Mouse (Mus musculus): ENCODE data around the gene Gbp10. TPM values are rescaled to one million over a fixed set of nuclear protein-coding genes. Genes with fewer than 3 reads are reported as not detected.
"Not testable (repeated sequence)": the region's sequence is repeated elsewhere in the genome, so short reads cannot be mapped to it uniquely, and the experiment has no call there.

The Gbp10 gene
- 1 to 10 TPM; 1.3 TPM for total RNA-seq (2021)
- long read RNA-seq, experiment 1, partial matches to known transcripts, result 0 of 1 reads
- long read RNA-seq, experiment 1, other reads (novel, unspliced or antisense), result 1 of 1 reads
- long read RNA-seq, experiment 2, result 0 reads

DNA sequence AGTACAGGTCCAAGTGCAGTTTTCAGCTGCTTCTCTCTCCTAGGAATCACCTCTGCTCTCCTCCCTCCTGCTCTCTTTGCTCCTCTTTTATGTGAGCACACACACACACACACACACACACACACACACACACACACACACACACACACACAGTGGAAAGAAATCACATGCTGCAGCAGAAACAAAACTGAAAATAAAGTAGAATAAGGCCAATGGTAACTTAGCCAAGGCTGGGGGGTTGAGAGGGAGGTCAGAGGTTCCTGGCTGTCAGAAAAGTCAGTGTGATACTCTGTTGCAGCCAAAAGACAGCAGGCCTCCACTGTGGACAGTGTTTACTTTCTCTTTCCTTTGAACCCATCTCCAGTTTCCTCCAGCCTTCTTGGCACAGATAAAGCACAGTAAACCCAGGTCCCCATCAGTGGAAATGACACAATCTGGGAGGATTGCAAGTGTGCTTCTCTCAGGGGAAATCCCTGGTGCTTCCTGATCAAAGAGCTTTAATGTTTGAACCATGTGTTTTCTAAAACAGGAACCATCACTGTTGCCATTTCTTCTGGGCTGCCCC, at the start of gene Gbp10:
Gbp10 (minus strand) TSS at position 51 of the 565 bp plus-strand sequence.
- DNase-seq (ENCODE audit: low spot score in 2 of 2), result not testable (repeated sequence)

DNA sequence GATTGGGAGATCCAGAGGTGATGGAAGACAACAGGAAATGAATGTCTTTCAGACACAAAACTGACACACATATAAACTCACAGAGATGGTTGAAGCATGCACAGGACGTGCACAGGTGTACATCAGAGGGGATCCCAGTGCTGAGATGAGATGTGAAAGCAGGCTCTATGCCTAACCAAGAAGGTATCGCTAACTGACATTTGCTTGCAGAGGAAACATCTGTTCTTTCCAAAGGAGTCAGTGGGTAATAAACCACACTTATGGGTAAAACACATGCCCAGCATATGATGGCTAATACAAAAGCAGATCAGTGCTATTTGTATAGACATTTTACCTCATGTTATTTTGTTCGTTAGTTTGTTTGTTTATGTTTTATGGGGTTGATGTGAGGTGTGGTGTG, 21.3 kb upstream of the Gbp10 start:
- not testable (repeated sequence) for DNase-seq (ENCODE audit: low spot score in 2 of 2)

- DNase-seq (ENCODE audit: low spot score in 2 of 2), result no peak
Measured at GRCm38 (mm10) chr5:105252491-105252890, 13.2 kb upstream of the Gbp10 start.

DNA sequence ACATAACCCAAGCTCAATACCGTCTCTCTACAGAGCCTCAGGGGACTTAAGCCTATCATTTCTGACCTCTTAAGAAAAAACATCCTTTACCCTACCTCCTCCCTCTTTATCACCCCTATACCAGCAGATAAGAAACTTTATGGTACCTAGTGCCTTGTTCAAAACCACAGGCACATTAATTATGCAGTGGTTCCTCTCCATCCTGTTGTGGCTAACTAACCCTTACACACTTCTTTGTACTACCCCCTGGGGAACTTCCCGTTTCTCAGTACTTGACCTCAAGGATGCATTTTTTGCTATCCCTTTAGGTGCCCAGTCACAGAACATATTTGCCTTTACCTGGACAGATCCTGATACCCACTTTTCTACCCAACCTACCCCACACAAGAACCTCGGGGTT, 5.4 kb upstream of the Gbp10 start:
- not testable (repeated sequence) for DNase-seq (ENCODE audit: low spot score in 2 of 2)

DNA sequence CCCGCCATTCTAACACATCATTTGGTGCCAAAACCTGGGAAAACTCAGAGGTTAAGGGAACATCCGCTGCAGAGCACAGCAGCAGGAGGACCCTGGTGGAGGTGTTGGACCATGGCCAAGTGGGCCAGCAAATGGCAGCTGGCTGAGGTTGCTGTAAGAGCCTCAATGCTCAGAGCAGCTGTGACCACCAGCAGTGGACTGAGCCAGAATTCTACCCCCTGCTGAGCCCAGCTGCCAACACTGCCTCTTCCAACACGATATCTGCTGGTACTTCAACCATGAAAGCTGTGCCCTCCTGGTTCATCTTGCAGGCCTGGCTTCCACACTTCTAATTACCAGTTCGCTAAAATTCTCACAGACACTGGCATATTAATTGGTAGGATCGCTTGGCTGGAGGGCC, 1.6 kb upstream of the Gbp10 start:
- not testable (repeated sequence) for DNase-seq (ENCODE audit: low spot score in 2 of 2)

DNA sequence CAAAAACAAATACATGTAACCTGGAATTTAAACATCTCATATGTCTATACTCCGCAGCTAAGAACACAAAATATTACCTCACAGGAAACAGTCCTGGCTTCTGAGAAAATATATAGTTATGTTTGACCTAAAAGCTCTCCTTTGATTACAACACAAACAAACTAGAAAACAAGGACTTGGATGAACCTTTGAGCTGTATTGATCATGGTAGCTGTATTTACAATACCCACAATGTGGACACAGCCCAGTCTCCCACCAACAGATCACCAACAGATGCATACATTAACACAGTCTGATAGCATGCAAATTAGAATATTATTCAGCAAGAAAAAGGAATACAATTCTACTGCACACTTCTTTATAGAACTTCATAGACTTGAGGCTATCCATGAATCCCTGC, 931 bp downstream of the Gbp10 start:
- DNase-seq (ENCODE audit: low spot score in 2 of 2), result not testable (repeated sequence)

- not testable (repeated sequence) for DNase-seq (ENCODE audit: low spot score in 2 of 2)
Measured at GRCm38 (mm10) chr5:105236040-105236439, 3.3 kb downstream of the Gbp10 start.

DNA sequence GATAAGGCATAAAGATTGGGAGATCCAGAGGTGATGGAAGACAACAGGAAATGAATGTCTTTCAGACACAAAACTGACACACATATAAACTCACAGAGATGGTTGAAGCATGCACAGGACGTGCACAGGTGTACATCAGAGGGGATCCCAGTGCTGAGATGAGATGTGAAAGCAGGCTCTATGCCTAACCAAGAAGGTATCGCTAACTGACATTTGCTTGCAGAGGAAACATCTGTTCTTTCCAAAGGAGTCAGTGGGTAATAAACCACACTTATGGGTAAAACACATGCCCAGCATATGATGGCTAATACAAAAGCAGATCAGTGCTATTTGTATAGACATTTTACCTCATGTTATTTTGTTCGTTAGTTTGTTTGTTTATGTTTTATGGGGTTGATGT, 30.4 kb downstream of the Gbp10 start:
- not testable (repeated sequence) for DNase-seq (ENCODE audit: low spot score in 2 of 2)

DNA sequence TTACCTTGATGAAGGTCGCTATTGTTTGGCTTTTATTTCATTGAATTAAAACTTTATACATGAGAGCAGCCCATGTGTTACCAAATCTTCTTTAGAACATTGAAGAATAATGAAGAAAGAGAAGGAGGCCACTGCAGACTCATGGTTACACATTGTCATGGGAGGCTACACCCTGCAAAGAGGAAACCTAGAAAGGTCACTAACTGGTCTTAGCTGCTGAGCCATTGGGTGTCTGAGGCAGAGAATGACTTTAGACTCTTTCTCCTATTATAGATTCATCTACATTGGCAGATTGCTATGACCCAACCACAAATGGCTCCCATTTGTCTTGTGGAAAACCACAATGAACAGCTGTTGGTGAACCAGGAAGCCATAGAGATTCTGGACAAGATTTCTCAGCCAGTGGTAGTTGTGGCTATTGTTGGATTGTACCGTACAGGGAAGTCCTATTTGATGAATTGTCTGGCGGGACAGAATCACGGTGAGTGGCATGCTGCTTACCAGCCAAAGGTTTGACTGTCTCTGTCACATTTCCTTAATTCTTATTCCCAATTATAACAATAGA, 38.5 kb downstream of the Gbp10 start:
- not testable (repeated sequence) for DNase-seq (ENCODE audit: low spot score in 2 of 2)

GRCm38 (mm10) chr5:105199149-105199548, 40.2 kb downstream of the Gbp10 start:
- not testable (repeated sequence) for DNase-seq (ENCODE audit: low spot score in 2 of 2)

DNA sequence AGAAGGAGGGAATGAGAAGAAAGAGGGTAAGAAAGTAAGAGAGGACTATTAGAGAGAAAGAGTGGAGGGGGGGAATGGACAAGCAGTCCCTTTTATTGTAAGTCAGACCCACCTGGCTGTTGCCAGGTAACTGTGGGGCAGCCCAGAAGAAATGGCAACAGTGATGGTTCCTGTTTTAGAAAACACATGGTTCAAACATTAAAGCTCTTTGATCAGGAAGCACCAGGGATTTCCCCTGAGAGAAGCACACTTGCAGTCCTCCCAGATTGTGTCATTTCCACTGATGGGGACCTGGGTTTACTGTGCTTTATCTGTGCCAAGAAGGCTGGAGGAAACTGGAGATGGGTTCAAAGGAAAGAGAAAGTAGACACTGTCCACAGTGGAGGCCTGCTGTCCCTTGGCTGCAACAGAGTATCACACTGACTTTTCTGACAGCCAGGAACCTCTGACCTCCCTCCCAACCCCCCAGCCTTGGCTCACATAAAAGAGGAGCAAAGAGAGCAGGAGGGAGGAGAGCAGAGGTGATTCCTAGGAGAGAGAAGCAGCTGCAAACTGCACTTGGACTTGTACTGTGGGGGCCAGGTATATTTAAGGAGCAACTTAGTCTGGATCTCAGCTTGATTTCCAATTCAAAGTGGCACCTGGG, 41.3 kb downstream of the Gbp10 start:
- DNase-seq (ENCODE audit: low spot score in 2 of 2), result not testable (repeated sequence)

- not testable (repeated sequence) for DNase-seq (ENCODE audit: low spot score in 2 of 2)
Measured at GRCm38 (mm10) chr5:105196308-105196707, 43.0 kb downstream of the Gbp10 start.

DNA sequence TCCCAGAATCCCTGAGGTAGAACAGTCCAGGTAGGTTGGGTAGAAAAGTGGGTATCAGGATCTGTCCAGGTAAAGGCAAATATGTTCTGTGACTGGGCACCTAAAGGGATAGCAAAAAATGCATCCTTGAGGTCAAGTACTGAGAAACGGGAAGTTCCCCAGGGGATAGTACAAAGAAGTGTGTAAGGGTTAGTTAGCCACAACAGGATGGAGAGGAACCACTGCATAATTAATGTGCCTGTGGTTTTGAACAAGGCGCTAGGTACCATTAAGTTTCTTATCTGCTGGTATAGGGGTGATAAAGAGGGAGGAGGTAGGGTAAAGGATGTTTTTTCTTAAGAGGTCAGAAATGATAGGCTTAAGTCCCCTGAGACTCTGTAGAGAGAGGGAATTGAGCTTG, 46.8 kb downstream of the Gbp10 start:
- DNase-seq (ENCODE audit: low spot score in 2 of 2), result not testable (repeated sequence)

DNA sequence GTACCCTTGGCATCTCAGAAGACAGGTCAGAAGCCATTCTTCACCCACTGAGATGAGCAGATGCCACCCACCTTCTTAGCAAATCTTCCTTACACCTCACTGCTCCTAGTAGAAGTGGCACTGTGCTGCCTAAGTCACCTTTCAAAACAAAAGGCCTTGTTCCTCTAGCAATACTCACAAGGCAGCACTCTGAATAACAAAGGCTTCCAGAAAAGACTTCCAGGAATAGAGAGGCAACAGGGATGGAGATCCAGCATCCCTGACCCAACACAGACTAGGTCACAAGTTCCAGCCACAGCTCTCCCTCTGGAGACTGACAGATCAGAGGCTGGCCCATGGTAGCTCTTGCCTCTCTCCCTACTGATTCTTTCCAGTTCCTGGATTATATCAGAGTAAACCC, 57.9 kb downstream of the Gbp10 start:
- no peak for DNase-seq (ENCODE audit: low spot score in 2 of 2)

Other genes with a start within 250 kb of the Gbp10 start
- gene Gbp9, start 100.0 kb downstream of the Gbp10 start, total RNA-seq (2021), result 1 to 10 TPM; 7.3 to 8.7 TPM
- gene Gbp8, start 100.0 kb downstream of the Gbp10 start, total RNA-seq (2021), result 1 to 10 TPM in 1 of 2 experiments, under 1 TPM in 1; 0.43 to 1.4 TPM
- 10 to 100 TPM in 1 of 2 experiments, 1 to 10 TPM in 1; 6.0 to 10.9 TPM for gene Gbp4, start 99.9 kb downstream of the Gbp10 start, total RNA-seq (2021)
- gene Gm43302, start 54.2 kb upstream of the Gbp10 start, total RNA-seq (2021), result 1 to 10 TPM in 1 of 2 experiments, not detected in 1; 1.2 TPM
- gene Gbp6, start 54.2 kb upstream of the Gbp10 start, total RNA-seq (2021), result 10 to 100 TPM; 13.7 to 16.1 TPM
- 100 to 1,000 TPM in 1 of 2 experiments, 10 to 100 TPM in 1; 60.4 to 113 TPM for gene Lrrc8b, start 176.2 kb upstream of the Gbp10 start, total RNA-seq (2021)